24 mouse cellular contexts compared by ENCODE assay signal in the genomic region with DNA sequence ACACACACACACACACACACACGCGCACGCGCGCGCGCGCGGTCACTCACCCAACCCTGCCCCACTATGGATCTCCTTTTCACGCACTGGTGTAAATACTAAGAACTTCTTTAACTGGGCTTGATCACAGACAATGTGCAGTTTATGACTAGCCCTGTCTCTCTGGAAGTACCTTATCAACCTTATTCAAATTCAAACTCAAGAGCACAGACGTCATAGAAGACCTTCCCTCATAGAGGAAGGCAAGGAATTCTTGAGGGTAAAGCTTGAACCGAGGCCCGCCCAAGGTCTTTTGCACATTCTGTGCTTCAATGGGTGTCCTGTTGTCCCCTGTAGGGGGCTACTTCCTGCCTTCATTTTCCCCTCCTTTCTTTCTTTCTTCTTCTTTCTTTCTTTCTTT.
"Had no signal": no experiment of that assay in that cellular context is flagged by ENCODE, and none has a peak within 500 bp of the region (broad histone marks: within the 10 kb centered on the region; RNA-seq: fewer than 3 reads in every experiment).

No protein-coding gene starts in this region.

- DNase-seq: gastrocnemius, postnatal 14 days; gastrocnemius, postnatal 36 days; heart, adult 18-20 months; heart, postnatal 14 days; heart, postnatal 36 days; kidney, adult 11 months; kidney, adult 2 months; kidney, adult 9 months; kidney, postnatal 14 days; kidney, postnatal 36 days; layer of hippocampus, postnatal 36 days; left cerebral cortex, postnatal 4 days had no signal

- ATAC-seq: hindbrain, postnatal 0 days; intestine, embryonic 16.5 days; liver, embryonic 12.5 days had no signal

- H3K4me3 ChIP-seq: heart, embryonic 13.5 days; heart, embryonic 15.5 days; hindbrain, embryonic 13.5 days; hindbrain, embryonic 15.5 days; kidney, embryonic 15.5 days; limb, embryonic 13.5 days; limb, embryonic 15.5 days; liver, embryonic 12.5 days had no signal

- H3K27ac ChIP-seq: heart, embryonic 13.5 days; heart, embryonic 15.5 days; hindbrain, embryonic 13.5 days; hindbrain, embryonic 15.5 days; hindbrain, postnatal 0 days; kidney, embryonic 15.5 days; kidney, postnatal 0 days; limb, embryonic 13.5 days; limb, embryonic 15.5 days; liver, embryonic 12.5 days; liver, embryonic 14.5 days had no signal

- H3K27me3 ChIP-seq: heart, embryonic 13.5 days; heart, embryonic 15.5 days; hindbrain, embryonic 13.5 days; hindbrain, embryonic 15.5 days; kidney, embryonic 15.5 days; limb, embryonic 13.5 days; limb, embryonic 15.5 days; liver, embryonic 12.5 days had no signal
